Mouse (Mus musculus): ENCODE measurements around the gene Hcn2.

The Hcn2 gene

DNA sequence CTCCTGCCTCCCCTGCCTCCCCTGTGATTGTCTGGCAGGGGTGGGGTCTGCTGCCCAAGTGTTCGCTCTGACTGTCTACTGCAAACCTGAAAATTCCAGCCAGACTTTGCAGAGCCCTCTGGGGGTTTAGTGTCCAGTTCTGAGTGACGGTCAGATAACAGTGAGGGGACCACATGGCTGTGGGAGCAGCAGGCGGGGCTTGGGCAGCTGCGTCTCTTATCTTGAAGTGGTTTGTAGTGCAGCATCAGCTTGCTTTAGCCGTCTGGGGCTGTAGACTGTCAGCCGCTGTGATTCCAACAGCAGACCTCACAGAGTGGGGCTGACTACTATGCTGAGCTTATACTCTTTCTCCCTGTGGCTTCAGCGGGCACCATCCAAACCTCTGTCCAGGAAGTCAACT lies 7.1 kb upstream of the Hcn2 start:
- no peak for DNase-seq (ENCODE audit: low spot score)

DNA sequence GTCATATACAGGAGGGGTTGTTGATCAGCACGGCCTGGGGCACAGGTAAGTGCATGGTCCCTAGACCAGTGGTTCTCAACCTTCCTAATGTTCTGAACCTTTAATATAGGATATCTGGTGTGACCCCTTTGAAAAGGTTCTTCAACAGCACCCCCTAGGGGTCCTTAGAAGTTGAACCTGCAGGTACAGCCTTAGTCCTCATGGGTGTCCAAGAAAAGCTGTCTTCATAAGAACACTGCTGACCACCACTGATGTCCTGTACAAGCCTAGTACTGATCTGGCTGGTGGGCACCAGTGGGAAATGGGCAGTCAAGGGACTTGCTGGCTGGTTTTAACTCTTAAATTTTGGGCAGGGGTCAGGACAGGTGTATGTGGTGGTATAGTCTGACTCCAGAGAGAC lies 4.4 kb upstream of the Hcn2 start:
- DNase-seq (ENCODE audit: low spot score) = no peak

DNA sequence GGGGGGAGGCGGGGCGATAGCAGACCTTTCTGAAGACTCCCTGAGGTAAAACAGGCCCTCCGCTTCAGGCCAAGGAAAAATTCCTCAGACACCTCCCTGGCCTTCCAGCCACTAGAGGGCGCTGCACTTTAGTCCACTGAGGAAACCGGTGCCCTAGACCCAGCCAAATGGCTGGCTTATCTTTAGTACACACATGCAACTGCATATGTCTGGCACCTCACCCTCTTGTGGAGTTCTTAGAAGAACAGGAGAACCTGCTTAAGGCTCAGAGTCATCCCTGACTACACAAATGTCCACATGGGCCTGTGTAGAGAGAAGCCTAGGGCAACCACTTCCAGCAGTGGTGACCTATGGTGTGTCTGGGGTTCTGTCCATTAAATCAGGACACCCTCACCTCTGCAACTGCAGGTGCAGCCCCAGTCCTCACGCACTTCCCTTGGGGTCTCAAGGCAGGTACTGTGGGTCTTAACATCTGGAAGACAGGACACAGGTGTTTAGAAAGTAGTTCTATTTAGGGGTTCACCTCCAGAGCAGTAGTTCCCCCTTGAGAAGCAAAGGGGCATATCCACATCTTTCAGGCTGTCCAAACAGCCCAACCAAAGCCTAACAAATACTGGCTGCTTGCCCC lies 3.8 kb upstream of the Hcn2 start:
- DNase-seq (ENCODE audit: low spot score) = peak; percentile 88

DNA sequence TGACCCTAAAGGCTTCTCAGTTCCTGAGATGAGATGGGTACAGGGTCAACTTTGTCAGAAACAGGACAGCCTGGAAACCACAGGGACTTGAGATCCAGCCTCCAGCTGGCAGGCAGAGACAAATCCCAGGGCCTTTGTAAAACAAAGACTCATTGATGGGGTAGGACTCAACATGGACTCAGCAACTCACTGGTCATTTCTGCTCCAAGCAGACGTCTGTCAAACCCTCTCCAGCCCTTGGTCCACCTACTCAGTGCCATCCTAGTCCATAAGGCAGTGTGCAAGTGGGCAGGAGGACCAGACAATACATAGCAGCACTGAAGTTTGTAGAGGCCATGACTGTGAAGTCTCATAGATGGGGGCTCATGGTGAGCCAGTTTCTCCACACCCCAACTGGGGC lies 3.3 kb upstream of the Hcn2 start:
- no peak for DNase-seq (ENCODE audit: low spot score)

DNA sequence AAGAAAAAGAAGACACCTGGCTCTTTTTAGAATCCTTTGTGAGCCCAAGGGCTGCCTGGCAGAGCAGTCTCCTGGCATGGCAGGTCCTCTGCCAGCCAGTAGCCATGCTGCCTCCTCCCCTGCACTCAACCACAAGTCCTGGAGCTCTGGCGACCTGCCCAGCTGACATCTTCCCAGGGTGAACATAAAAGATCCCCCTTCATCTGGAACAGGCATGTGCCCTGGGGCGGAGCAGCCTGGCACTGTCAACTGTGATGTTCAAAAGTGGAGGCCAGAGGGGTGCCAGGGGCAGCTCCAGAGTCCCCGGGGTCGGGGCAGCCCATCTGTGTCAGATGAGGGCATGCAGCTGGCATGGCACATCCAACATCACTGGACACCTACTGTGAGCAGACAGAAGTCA lies 1.4 kb upstream of the Hcn2 start:
- DNase-seq (ENCODE audit: low spot score) = no peak

DNA sequence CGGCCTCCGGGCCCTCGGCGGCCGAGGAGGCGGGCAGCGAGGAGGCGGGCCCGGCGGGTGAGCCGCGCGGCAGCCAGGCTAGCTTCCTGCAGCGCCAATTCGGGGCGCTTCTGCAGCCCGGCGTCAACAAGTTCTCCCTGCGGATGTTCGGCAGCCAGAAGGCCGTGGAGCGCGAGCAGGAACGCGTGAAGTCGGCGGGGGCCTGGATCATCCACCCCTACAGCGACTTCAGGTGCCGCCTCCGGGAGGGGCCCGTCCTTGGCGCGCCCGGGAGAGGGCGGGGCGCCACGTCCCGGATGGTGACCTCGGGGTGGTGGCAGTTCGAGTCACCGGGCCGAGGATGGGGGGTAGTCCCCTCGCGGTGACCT lies 538 bp downstream of the Hcn2 start:
- DNase-seq (ENCODE audit: low spot score) = no peak

DNA sequence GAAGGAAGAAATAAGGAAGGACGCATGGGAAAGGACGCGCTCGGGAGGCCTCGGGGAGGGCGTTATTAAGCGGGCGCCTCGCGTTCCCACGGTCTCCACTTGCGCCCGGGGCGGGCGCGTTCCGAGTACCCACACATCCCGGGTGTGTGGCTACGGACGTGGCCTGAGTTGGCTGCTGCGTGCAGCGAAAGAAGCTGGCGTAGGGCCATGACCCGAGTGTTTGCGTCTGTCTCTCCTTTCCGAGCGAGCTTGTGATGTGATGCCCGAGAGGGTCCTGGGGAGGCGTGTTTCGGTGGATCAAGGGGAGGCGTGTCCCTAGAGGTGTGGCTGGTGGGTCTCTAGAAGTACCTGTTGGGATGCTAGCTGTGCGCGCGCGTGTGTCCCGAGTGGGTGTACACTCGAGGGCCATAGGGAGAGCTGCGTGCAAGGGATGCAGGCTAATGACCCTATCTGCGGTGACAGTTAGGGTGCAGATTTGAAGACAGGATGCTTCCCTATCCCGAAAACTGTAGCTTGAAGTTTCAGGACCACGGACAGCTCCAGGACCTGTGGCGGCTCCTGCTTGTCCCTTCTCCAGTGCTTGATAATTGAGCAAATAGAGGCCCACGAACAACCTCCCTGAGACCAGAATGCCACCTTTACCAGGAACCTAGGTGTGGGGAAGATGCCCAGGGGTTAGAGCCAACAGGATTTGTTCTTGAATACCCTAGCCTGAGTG lies 1.4 kb downstream of the Hcn2 start:
- DNase-seq (ENCODE audit: low spot score) = peak; percentile 90

DNA sequence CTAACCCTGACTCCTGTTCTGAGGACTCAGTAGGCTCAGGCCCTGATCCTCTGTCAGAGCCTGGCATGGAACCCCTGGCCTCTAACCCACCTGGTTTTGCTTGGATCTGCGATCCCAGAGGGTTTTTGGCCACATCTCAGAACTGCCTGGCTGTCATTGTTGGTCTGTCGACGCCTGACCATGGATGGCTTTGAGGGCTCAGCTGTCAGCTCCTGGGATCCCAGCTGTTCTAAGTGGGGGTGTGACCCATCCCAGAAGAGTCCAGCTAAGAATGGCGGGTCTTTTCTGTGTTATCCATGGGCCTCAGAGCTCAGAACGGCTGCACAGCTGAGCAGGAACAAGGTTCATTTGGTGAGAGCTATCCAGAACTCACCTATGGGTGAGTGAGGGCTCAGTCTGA lies 4.7 kb downstream of the Hcn2 start:
- DNase-seq (ENCODE audit: low spot score) = no peak

DNA sequence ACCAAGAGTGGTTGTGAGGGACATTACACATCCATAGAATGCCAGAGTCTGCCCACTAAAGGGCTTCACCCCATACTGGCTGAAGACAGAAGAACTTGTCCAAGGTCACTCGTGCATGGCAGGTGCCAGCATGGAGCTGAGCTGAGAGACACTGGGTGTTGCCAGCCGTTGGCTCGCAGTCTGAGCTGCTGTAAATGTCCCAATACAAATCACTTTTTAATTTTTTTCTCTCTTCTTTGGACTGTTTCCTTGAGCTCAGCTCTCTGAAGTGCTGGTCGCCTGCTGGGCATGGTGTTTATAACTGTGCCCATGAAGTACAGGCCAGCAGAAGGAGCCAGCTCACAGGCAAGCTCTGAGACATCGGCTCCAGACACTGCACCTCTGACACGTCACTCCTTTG lies 6.6 kb downstream of the Hcn2 start:
- no peak for DNase-seq (ENCODE audit: low spot score)

DNA sequence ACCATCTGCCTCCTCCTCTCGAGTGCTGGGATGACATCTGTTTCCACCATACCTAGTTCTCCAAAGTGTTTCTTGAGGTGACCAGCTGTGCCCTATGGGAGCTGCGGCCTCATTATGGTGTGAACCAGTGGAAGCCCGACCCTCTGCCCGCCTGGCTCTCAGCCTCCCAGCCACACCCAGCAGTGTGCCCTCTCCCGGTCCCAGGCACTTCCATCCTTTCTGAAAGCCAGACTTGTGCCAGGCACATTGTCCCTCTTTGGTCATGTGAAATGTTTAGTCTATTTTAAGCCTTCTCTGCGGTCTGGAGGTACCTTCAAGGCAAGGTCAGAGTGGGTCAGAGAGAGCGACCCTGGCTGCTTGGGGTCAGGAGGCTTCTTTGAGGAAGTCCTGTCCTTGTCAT lies 7.3 kb downstream of the Hcn2 start:
- DNase-seq (ENCODE audit: low spot score) = no peak

DNA sequence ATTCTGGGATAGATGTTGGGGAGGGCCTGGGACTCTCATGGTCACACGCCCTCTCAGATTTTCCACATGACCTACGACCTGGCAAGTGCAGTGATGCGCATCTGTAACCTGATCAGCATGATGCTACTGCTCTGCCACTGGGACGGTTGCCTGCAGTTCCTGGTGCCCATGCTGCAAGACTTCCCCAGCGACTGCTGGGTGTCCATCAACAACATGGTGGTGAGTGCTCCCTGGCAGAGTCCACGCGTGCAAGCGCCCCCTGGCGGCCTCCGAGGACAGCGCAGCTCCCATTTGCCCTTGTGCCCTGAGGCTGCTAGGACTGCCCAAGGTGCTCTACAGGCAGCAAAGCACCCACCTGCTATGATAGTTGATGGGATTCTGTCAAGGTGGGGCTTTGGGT lies 9.7 kb downstream of the Hcn2 start:
- peak; percentile 42 for DNase-seq (ENCODE audit: low spot score)

DNA sequence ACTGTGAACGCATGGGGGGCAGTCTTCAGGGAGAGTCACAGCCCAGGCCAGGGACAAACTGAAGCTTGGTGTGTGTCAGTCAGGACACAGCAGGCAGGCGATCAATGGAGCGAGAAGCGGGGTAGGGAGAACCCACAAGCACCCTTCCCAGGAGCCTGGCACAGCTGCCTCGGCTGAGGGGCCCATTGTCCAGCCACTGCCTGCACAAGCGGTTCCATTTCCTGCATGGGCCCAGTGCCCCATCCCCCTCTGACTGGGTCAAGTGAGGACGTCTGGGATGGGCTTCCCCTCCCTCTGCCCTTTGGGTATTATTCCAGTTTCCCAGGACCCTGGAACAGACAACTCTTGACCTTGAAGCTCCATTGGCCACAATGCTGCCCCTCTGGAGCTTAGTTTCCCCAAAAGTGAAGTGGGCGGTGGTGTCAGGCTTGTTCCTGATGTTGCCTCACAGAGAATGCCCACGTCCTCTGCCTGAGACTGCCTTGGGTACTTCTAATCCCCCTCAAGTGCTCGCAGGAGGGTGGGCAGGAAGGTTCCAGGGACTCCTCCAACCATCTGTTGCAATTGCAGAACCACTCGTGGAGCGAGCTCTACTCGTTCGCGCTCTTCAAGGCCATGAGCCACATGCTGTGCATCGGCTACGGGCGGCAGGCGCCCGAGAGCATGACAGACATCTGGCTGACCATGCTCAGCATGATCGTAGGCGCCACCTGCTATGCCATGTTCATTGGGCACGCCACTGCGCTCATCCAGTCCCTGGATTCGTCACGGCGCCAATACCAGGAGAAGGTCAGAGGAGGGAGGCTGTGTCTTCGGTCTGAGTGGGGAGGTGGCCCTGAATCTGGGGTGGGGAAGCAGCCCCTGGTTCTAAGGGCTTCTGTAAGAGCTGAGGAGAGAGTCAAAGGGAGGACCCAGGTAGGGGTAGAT lies 12.2 kb downstream of the Hcn2 start:
- no peak for DNase-seq (ENCODE audit: low spot score)

DNA sequence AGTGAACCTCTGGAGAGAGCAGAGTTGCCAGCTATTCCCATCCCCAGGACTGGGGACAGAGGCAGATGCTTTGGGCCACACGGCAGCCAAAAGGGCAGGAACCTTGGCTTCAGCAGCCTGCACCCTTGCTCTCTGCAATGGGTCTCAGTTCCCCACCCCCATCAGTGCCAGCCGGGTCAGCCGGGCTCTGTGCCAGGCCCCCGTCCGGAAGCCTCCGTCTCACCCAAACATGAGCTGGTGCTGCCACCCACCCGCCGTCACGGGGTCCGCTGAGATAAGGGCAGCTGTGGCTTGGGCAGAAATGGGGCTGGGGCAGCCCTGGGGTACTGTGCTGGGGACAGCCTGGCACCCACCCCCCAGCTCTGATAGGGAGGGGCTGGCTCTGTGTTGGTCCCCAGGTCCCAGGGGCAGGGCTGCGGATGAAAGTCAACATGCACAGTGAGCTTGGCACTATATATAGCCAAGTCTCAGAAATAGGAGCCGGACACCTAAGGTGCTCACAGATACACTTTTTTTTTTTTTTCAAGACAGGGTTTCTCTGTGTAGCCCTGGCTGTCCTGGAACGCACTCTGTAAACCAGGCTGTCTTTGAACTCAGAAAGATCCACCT lies 13.0 kb downstream of the Hcn2 start:
- no peak for DNase-seq (ENCODE audit: low spot score)

DNA sequence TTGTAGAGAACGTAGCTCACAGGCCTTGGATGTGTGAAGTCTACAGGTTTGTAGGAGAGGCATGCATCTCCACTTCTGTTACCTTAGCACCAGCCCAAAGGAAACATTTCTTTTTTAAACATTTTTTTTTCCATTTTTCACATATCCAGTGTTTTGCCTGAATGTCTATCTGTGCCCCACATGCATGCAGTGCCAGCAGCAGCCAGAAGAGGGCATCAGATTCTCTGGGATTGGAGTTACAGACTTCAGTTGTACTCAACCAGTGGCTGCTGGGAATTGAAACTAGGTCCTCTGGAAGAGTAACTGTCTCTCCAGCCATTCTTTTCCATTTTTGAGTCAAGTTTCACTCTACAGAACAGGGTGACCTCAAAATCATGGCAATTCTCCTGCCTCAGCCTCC lies 16.1 kb downstream of the Hcn2 start:
- DNase-seq (ENCODE audit: low spot score) = no peak

DNA sequence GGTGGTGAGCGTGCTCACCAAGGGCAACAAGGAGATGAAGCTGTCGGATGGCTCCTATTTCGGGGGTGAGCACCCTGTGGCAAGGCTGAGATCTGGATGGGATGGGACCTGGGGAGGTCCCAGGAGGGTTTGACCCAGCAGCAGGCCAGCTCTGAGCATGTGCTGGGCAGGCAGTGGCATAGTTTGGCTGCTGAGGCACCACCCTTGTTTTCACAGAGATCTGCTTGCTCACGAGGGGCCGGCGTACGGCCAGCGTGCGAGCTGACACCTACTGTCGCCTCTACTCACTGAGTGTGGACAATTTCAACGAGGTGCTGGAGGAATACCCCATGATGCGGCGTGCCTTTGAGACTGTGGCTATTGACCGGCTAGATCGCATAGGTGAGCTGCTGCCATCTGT lies 17.4 kb downstream of the Hcn2 start:
- DNase-seq (ENCODE audit: low spot score) = no peak

DNA sequence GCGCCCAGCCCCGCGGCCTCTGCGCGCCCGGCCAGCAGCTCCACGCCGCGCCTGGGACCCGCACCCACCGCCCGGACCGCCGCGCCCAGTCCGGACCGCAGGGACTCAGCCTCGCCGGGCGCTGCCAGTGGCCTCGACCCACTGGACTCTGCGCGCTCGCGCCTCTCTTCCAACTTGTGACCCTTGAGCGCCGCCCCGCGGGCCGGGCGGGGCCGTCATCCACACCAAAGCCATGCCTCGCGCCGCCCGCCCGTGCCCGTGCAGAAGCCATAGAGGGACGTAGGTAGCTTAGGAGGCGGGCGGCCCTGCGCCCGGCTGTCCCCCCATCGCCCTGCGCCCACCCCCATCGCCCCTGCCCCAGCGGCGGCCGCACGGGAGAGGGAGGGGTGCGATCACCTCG lies 18.9 kb downstream of the Hcn2 start:
- no peak for DNase-seq (ENCODE audit: low spot score)

DNA sequence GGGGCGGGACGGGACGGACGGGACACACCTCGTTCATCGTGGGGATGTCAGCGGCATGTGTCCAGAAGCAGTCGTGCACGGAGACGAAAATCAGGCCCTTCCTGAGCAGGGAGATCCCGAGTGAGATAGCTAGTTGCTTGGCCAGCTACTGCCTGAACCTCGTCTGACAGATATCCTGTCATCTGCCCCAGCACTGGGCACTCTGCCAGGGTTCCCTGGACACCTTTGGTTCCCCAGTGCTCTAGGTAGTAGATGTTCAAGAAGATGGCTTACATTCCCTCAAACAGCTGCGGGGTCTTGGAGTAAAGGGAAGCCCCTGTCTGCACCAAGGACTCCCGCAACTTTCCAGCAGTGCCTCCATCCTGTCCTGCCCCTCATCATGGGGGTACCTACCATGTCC lies 20.3 kb downstream of the Hcn2 start:
- no peak for DNase-seq (ENCODE audit: low spot score)

DNA sequence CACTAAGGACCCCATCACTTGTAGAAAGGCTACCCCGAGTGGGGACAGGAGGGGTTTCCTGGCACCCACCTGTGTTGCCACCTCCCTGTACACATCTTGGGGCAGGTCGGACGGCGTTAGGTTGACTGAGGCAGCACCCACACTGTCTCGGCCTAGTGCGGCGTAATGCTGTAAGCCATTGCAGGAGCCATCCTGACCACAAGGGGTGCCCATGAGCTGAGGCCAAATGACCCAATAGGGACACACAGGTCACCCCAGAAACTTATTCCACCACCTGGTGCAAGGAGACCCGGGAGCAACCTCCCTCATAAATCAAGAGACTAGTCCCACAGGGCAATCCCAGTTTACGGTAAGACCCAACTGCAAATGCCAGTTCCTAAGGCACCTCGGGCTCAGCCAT lies 21.8 kb downstream of the Hcn2 start:
- DNase-seq (ENCODE audit: low spot score) = no peak

DNA sequence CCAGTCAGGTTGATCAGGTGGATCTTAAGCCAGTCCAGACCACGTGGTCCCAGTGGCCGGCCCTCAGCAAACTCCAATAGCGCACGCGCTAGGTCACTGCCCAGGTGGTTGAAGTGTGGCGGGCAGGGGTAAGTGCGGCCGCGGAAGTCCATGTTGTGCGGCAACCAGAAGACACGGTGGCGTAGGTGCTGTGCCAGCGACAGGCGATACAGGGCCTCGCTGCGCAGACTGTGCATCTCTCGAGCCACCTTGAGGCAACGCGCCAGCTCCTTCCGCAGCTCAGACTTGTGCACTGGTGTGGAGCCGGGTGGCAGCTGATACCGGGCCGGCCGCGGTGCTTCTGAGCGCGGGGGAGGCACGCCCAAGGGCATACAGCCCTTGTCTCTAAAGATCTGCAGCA lies 22.8 kb downstream of the Hcn2 start:
- DNase-seq (ENCODE audit: low spot score) = no peak

DNA sequence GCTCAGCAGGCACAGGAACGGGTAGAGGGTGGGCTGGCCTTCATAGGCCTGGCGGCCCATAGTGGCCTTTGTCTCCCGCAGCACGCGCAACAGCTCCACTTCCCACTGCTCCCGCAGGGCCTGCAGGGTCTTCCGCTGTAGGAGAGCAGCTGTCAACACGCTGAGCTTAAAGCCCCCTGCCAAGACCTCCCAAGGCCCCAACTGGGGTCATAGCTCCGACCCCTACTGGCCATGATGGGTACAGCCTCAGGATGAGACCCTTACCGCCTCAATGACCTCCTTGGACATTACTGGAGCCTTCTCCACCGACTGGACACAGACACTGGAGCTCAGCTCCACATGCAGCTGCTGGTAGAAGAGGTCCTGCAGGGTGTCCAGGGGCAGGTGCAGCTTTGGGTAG lies 24.4 kb downstream of the Hcn2 start:
- DNase-seq (ENCODE audit: low spot score) = peak; percentile 45

DNA sequence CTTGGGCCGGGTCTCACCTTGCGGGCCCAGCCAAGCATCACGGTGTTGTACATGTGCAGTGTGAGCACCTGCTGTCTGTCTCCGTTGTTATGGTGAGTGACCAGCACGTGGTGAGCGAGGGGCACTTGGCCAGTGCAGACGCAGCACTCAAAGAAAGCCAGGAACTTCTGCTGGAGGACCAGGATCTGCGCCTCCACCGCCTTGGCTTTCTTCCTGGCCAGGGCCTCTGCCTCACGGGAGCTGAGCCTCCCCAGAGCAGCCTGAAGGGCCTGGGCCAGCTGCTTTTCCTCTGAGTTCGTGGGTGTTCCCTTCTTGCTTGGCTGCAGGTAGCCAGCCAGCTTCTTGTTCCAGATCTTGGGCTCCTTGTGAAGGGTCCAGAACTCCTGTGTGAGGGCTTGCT lies 26.7 kb downstream of the Hcn2 start:
- no peak for DNase-seq (ENCODE audit: low spot score)

DNA sequence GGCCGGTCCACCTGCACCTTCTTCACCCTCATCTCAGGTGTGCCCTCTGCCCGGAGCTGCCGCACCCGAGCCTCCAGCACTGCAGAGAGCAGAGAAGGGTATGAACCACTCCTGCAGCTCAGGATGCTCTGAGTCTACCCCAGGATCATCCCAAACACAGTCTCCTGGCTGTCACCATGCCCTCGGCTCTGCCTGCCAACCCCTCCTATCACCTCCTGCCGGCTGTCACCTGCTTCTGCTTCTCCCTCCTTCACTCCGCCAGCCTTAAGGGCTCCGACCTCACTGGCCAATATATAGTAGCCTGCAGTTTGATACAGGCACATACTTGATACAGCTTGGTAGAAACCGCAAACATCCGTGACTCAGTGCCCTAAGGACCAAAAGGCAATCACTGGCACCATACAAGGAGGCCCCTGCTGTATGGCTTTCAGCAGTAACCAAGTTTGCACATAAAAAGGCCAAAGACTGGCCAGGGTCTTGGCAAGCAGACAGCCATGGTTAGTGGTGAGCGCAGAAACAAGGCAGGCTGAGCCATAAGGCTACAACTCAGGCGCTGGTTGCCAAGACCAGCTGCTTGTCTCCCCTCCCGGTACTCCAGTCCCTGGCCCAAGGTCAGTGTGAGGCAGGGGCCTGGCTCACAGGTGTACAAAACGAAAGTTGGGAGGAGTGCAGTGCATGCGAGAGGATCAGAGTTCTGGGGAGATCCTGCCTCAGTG lies 27.4 kb downstream of the Hcn2 start:
- DNase-seq (ENCODE audit: low spot score) = no peak

All from embryo, embryonic 10 days (tissue).